Mouse (Mus musculus): ENCODE data around the gene Lbx1. TPM values are rescaled to one million over a fixed set of nuclear protein-coding genes. Genes with fewer than 3 reads are reported as not detected.

The Lbx1 gene
- 10.8 and 18.8 TPM in 2 replicates for polyA plus RNA-seq (2016; fragmentation: Nextera tagmentation; extraction: Ambion mirVana)

DNA sequence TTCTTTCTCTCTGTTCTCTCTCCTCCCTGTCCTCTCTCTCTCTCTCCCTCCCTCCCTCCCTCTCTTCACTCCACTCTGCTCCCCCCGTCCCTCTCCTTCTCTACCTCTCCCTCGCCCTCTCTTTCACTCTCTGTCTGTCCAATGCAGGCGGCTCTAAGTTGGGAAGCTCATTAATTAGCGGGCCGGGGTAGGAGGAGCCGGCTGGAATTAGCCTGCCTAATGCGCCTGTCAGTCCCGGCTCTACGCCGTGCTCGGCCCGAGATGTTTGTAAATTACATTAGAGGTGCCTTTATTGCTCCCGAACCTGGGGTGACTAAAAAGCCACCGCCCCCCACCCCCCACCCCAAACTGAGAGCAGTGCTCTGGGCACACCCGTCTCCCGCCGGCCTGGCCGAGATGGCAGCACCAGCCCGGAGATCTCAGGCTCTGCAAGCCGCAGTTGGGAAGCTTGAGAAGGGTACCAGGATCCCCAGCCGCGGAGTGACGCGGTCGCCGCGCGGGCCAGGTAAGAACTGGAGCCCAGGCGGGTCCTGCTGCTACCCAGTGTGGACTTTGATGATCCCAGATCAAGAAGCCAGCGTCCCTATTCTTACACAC is at the start of gene Lbx1:
TSS of gene Lbx1 (minus strand) at position 47 of the 597 bp plus-strand sequence.
- H3K27me3 ChIP-seq = peaks cover 92% of the 10 kb centered on the region
- H3K4me1 ChIP-seq = peaks cover 37% of the 10 kb centered on the region
- no peaks in the 10 kb centered on the region for H3K9me3 ChIP-seq (replicated peaks)
- peak within 1 kb of the TSS; percentile 43 for H3K4me3 ChIP-seq
- H3K27ac ChIP-seq = peak within 1 kb of the TSS; percentile 92
- peak within 1 kb of the TSS; percentile 75 for H3K9ac ChIP-seq
- under 1% methylated on average over 30 of the region's 30 CpGs for WGBS
- no peaks in the 10 kb centered on the region for H3K36me3 ChIP-seq
- H3K4me2 ChIP-seq (replicated peaks) = peak within 1 kb of the TSS; percentile 49
- peak; percentile 55 for ATAC-seq (ENCODE audit: low FRiP score)

DNA sequence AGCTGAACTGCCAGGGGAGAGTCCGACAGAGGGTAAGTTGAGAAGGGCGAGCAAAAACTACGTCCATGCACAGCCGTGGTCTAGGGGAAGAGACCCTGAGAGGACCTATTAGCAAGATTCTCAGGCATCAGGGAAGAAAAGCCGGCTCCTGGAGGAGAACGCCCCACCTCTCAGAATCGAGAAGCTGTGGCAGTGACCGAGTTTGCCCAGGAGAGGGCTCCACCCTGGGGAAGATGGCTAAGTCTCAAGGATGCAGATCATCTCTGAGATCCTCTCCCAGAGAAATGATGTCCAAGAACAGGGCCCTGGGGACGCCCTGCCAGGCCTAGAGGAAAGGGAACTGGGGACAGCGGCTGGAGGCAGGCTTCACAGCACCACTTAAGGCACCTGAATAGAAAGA is 47.7 kb upstream of the Lbx1 start:
- no peak for ATAC-seq (ENCODE audit: low FRiP score)
- WGBS = 9% methylated on average over 10 of the region's 10 CpGs
- Histone ChIP-seq H3K27ac (no peak overlapping the region), H3K4me2 (replicated peaks) (no peak overlapping the region), H3K9me3 (replicated peaks) (no peaks in the 10 kb centered on the region), H3K9ac (no peak overlapping the region), H3K36me3 (no peaks in the 10 kb centered on the region), H3K27me3 (peaks cover 6% of the 10 kb centered on the region), H3K4me3 (no peak overlapping the region), H3K4me1 (peaks cover 15% of the 10 kb centered on the region; the same call in 1 of the 2 replicates)

DNA sequence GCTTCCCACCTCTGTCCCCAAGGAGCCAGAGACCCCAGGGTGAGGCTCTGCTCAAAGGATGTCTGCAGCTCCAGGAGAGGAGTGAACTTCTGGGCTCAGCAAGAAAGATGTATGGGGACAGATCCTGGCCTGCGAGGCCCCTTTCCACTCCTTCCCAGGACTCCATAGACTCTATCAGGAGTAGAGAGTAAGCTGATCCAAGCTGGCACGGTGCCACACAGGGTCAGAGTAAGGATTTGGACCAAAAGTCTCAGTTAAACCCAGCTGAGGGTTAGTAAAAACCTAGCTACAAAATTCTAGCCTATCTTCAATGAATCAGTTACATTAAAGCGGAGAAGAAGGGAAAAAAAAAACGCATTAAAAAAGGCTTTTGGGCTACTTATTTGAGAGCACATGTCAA is 40.6 kb upstream of the Lbx1 start:
- Histone ChIP-seq H3K27me3 (peaks cover 10% of the 10 kb centered on the region), H3K27ac (no peak overlapping the region), H3K4me1 (peaks cover 9% of the 10 kb centered on the region; the same call in 1 of the 2 replicates), H3K36me3 (no peaks in the 10 kb centered on the region), H3K9ac (no peak overlapping the region), H3K4me3 (no peak overlapping the region), H3K4me2 (replicated peaks) (no peak overlapping the region), H3K9me3 (replicated peaks) (no peaks in the 10 kb centered on the region)
- 70% methylated on average over 4 of the region's 4 CpGs for WGBS
- no peak for ATAC-seq (ENCODE audit: low FRiP score)

DNA sequence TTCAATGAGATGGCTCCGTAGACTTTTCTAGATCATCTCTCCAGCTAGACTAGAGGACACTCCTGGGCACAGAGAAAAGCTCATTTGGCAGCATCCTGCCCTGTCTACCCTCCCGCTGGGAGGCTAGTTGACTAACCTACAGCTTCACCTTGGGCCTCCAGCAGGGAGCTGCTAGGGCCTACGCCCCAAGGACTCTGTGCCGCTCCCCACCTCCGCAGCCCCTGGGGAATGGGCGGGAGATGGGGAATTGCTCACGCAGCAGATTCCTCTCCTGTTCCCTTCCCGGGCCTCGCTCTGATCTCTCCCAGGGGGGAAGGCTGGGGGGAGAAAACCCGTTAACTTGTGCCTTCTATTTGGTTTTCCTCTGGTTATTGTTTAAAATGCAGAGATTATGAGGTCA is 36.4 kb upstream of the Lbx1 start:
- WGBS = 25% methylated on average over 10 of the region's 10 CpGs
- H3K36me3 ChIP-seq = no peaks in the 10 kb centered on the region
- H3K9ac ChIP-seq = no peak overlapping the region
- no peak for ATAC-seq (ENCODE audit: low FRiP score)
- no peak overlapping the region for H3K4me3 ChIP-seq
- peaks cover 16% of the 10 kb centered on the region for H3K4me1 ChIP-seq
- no peak overlapping the region for H3K27ac ChIP-seq
- no peak overlapping the region for H3K4me2 ChIP-seq (replicated peaks)
- peaks cover 17% of the 10 kb centered on the region for H3K27me3 ChIP-seq
- no peaks in the 10 kb centered on the region for H3K9me3 ChIP-seq (replicated peaks)

DNA sequence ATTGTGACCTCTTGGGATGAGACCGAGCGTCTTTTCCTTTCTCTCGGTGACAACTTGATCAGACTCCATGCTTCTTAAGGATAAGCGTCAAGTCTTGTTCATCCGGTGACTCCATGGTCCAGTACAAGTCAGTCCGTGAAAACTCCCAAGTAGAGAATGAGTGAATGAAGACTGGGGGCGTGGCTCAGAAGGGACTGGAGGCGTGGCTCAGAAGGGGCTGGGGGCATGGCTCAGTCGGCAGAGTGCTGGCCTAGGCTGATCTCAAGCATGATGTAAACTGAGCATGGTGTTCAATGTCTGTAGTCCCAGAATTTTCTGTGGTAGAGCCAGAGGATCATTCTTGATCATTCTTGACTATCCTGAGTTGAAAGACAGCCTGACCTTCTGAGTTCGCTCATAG is 27.4 kb upstream of the Lbx1 start:
- no peak for ATAC-seq (ENCODE audit: low FRiP score)
- Histone ChIP-seq H3K36me3 (no peaks in the 10 kb centered on the region), H3K4me3 (no peak overlapping the region), H3K4me1 (0 out of 2 replicates have a peak, but pooled peaks cover 2% of the 10 kb centered on the region), H3K27ac (no peak overlapping the region), H3K4me2 (replicated peaks) (no peak overlapping the region), H3K9ac (no peak overlapping the region), H3K27me3 (peaks cover 13% of the 10 kb centered on the region), H3K9me3 (replicated peaks) (no peaks in the 10 kb centered on the region)
- 63% methylated on average over 10 of the region's 10 CpGs for WGBS

DNA sequence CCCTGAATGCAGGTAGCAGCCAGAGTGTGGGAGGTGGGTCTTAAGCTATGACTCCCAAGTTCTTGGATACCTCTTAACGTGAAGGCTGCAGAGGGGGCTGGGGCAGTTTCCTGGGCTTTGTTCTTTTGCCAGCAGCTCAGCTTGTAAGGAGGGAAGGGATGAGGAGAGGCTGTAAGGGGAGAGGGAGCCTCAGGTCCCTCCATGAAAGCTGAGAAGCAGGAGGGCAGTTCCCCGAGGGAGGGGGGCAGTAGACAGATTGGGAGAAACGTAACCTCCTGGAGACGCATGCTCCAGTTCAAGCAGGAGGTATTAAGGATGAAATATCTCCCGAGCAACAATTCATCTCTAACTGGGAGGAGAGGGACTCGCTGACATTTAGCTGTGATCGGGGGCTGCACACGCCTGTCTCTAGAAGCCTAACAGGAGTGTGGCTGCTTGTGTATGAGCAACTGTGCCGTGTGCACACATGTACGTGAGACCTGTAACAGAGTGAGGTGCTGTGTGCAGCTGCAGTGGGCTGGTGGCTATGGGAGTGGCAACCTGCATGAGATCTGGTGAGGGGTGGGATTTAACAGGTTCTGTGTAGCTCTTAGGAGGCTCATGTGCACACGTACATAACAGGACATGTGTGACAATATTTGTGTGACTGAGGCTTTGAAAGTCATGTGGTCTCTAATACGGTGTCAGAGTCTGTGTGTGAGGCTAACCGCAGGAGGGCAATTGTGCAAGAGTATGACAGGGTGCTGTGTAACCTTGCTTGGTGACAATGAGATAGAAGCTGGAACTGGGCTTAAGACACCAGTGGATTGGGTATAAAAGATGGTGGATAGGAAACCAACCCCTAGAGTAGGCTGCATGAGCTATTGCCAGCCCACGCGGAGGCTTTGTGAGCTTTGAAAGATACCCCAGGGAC is 22.1 kb upstream of the Lbx1 start:
- Histone ChIP-seq H3K9me3 (replicated peaks) (no peaks in the 10 kb centered on the region), H3K4me3 (no peak overlapping the region), H3K27me3 (peaks cover 34% of the 10 kb centered on the region), H3K9ac (no peak overlapping the region), H3K4me2 (replicated peaks) (no peak overlapping the region), H3K36me3 (no peaks in the 10 kb centered on the region), H3K27ac (no peak overlapping the region), H3K4me1 (peaks cover 9% of the 10 kb centered on the region; the same call in 1 of the 2 replicates)
- WGBS = 53% methylated on average over 15 of the region's 15 CpGs
- ATAC-seq (ENCODE audit: low FRiP score) = no peak

DNA sequence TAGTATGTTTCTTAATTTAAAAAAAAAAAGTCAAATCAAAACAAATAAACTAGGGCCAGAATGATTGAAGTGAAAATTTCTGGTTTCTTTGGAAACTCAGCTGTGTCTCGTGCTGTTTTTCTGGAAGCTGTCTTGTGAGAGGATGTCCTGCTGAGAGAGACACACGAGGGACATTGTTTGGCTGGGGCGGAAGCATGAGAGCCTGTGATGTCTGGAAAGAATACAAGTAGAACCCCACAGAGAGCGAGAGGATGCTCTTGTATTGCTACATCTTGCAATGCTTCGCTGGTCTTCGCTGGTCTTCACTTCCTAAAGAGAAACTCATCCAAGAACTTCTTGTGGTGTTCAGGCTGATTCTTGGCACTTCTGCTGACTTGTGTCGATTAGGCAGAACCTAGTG is 19.2 kb upstream of the Lbx1 start:
- peaks cover 56% of the 10 kb centered on the region for H3K27me3 ChIP-seq
- H3K4me3 ChIP-seq = no peak overlapping the region
- H3K27ac ChIP-seq = no peak overlapping the region
- ATAC-seq (ENCODE audit: low FRiP score) = no peak
- peaks cover 9% of the 10 kb centered on the region; the same call in 1 of the 2 replicates for H3K4me1 ChIP-seq
- H3K9ac ChIP-seq = no peak overlapping the region
- no peaks in the 10 kb centered on the region for H3K9me3 ChIP-seq (replicated peaks)
- H3K4me2 ChIP-seq (replicated peaks) = no peak overlapping the region
- 57% methylated on average over 7 of the region's 7 CpGs for WGBS
- no peaks in the 10 kb centered on the region for H3K36me3 ChIP-seq

DNA sequence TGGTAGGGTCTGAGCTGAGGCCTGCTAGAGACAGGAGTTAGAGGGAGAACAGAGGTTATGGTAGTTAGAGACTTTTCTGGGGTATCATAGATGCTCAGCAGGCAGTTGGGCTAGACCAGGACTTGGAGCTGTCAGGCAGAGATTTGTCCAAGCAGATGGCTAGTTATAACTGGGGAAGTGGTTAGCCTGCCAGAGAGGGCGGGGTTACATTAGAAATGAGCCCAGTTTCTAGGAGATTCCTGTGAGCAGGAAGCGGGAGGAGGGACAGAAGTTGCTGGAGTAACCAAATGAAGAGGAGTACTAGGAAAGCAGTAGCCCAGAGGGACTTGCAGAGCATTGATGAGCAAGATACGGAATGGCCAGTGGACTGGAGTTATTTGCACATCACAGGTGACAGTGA is 16.8 kb upstream of the Lbx1 start:
- H3K4me1 ChIP-seq = peaks cover 2% of the 10 kb centered on the region; the same call in 1 of the 2 replicates
- no peaks in the 10 kb centered on the region for H3K9me3 ChIP-seq (replicated peaks)
- no peak overlapping the region for H3K27ac ChIP-seq
- no peak overlapping the region for H3K4me2 ChIP-seq (replicated peaks)
- peaks cover 61% of the 10 kb centered on the region for H3K27me3 ChIP-seq
- no peak overlapping the region for H3K4me3 ChIP-seq
- no peaks in the 10 kb centered on the region for H3K36me3 ChIP-seq
- 71% methylated on average over 3 of the region's 3 CpGs for WGBS
- H3K9ac ChIP-seq = no peak overlapping the region
- no peak for ATAC-seq (ENCODE audit: low FRiP score)

DNA sequence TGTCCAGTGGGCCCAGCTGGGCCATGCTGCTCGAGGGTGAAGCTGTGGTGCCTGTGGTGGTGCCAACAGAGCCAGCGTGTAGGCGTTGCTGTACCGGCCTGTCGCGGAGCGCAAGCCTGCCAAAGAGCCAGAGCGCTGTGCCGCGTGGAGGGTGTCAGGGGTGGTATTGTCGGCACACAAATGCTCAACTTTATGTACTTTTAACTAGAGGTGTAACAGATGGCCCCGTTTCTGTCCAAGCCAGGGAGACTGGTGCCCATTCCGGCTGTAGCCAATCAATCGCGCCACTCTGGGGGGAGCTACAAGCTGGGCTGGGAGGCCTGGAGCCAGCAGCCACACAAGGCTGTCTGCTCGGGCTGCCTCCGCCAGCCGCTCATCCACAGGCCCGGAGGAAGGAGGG is 13.1 kb upstream of the Lbx1 start:
- no peaks in the 10 kb centered on the region for H3K36me3 ChIP-seq
- no peak overlapping the region for H3K4me2 ChIP-seq (replicated peaks)
- peaks cover 91% of the 10 kb centered on the region for H3K27me3 ChIP-seq
- peaks cover 2% of the 10 kb centered on the region; the same call in 1 of the 2 replicates for H3K4me1 ChIP-seq
- no peaks in the 10 kb centered on the region for H3K9me3 ChIP-seq (replicated peaks)
- H3K27ac ChIP-seq = no peak overlapping the region
- ATAC-seq (ENCODE audit: low FRiP score) = no peak
- 78% methylated on average over 18 of the region's 19 CpGs for WGBS
- H3K9ac ChIP-seq = no peak overlapping the region
- no peak overlapping the region for H3K4me3 ChIP-seq

DNA sequence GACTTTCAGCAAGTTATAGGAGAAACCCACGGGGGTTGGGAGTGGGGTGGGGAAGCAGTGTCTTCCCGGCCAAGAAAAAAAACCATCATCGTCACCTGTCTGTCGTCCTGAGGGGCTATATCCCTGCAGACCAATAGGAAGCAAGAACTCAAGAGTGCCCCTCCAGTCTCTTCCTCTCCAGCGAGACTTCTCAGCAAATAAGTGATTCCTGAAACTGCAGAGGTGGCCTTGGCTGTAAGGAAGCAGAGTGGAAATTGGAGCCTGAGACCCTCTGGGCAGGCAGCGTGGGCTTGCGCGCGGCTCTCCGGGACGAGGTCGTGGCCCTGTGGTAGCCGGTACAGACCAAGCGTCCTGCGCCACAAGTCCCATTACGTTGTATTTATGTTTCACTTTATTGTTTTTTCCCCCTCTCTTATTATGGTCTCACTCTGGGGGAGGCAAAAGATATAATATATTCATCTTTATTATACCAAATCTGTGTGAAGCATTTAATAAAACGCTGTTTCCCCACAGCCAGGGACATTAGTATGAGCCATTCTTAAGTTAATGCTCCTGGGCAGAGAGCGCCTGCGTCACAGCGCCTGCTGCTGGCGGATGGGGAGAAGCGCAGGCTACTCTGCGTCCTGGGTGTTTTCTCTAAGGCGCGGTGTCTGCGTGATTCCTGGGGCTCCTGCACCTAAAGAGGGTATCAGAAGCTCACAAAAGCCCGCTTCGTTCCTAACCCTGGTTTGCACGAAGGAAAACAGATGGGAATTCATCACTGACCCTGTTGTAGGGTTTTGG is 8.5 kb upstream of the Lbx1 start:
- no peak overlapping the region for H3K4me3 ChIP-seq
- 2% methylated on average over 29 of the region's 29 CpGs for WGBS
- H3K27me3 ChIP-seq = peaks cover 96% of the 10 kb centered on the region
- H3K4me2 ChIP-seq (replicated peaks) = no peak overlapping the region
- no peak overlapping the region for H3K9ac ChIP-seq
- no peaks in the 10 kb centered on the region for H3K9me3 ChIP-seq (replicated peaks)
- no peak overlapping the region for H3K27ac ChIP-seq
- no peaks in the 10 kb centered on the region for H3K36me3 ChIP-seq
- ATAC-seq (ENCODE audit: low FRiP score) = no peak
- peaks cover 10% of the 10 kb centered on the region for H3K4me1 ChIP-seq

DNA sequence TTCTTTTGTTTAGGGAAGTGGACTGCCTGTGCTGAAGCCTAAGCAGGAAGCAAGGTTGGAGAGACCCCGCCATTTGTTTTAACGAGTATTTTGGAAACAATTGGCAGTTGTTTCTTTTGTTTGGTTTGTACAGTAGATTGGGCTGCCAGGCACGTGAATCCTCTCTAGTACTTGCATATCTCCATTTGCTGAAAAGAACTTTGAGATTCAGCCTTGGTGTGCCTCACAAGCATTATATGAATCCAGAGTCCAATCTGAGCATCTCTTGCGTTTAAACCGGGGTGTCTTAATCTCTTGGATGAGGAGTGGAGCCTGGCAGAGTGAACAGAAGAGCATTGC is 7.6 kb upstream of the Lbx1 start:
- no peak overlapping the region for H3K4me3 ChIP-seq
- H3K9ac ChIP-seq = no peak overlapping the region
- peaks cover 97% of the 10 kb centered on the region for H3K27me3 ChIP-seq
- peak overlapping the region; percentile 21; the same call in 1 of the 2 replicates for H3K4me2 ChIP-seq (replicated peaks)
- ATAC-seq (ENCODE audit: low FRiP score) = no peak
- no peaks in the 10 kb centered on the region for H3K36me3 ChIP-seq
- H3K27ac ChIP-seq = no peak overlapping the region
- 3% methylated on average over 5 of the region's 5 CpGs for WGBS
- H3K4me1 ChIP-seq = peaks cover 10% of the 10 kb centered on the region
- no peaks in the 10 kb centered on the region for H3K9me3 ChIP-seq (replicated peaks)

Measured in hindbrain, embryonic 12.5 days (tissue).